Mouse (Mus musculus): ENCODE results near the gene Cul5.

Gene Cul5

DNA sequence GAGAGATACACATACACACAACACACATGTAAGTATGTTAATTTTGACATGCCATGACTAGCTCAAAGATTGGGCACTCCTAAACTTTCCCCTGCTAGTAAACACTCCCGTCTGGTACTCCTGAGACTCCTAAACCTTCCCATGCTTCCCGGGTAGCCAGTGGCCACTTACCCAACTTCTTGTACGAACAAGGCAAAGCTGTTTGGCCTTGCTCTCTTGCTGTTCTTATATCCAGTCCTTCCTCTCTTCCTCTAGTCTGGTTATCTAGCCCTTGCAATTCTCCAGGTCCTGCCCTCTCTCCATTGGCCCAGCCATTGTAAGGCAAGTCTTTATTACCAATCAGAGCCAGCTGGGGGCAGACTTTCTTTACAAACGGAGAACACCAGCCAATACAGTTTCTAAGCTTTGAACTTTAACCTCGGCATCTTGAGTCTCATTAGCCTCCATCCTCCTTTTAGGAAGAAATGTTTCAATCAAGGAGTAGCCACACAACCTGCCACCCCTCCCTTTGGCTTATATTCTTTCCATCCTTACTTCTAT lies at the start of gene Cul5:
Cul5 (minus strand) TSS at position 335 of the 540 bp plus-strand sequence.
- in situ Hi-C loops (cut with MboI, MseI), result loop anchor here (5.0 to 25.0 kb wide), 2 partner anchors 62 to 407 kb away; no protein-coding TSS in a partner anchor

GRCm38 (mm10) chr9:53705992-53706696 lies 36.3 kb upstream of the Cul5 start, which contains the start of gene Rab39:
Rab39 (minus strand) TSS chr9:53706232.
- in situ Hi-C loops (cut with MboI, MseI), result no loop called here

DNA sequence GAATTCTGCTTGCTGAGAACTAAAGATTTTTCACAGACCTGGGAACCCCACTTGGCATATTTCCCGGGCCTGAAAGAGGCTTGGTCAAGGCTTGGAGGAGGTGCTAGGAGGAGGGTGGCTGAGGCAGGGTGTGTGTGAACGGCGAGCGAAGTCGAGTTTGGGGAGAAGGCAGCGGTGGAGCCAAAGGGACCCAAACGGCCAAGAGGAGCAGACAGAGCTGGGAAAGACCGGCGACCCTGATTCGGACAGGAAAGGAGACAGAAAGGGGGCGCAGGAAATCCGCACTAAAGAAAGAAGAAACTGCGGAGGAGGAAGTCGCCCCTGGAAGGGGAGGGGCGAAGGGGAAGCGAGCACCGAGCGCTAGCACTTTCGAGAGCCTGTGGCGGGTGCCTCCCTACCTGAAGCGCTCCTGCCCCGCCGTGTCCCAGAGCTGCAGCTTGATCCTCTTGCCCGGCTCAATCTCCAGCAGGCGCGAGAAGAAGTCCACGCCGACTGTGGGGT lies 35.7 kb upstream of the Cul5 start:
- in situ Hi-C loops (cut with MboI, MseI), result no loop called here

DNA sequence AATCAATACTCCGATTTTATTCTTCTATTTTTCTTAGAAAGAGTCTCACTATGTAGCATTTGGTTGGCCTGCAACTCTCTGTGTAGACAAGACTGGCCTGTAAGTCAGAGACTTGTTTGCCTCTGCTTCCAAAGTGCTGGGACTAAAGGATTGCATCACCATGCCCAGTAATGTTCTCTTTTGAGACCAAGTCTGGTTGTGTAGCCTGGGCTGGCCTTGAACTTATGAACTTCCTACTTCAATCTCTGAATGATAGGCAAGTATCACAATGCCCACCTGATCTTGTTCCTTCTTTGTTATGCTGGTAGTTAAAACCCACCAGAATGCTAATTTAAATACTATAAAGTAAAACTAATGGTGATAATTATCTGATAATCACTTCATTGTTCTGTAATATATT lies 33.2 kb upstream of the Cul5 start:
- in situ Hi-C loops (cut with MboI, MseI), result no loop called here

DNA sequence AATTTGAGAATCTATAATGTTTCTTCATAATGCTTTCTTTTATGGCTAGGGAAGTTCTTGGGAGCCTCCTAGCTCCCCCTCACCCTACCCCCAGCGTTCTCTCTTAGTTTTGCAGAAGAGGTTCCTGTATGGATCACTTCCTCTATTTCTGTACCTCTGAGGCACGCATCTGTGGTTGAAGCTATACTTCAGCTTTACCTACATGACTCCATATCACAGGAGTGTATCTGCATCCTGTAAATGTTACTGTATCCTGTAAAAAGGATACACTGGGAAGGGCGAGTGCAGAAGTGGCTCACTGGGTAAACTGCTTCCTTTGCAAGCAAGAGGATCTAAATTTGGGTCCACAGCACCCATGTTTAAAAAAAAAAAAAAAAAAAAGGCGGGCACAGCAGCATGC lies 30.7 kb upstream of the Cul5 start:
- in situ Hi-C loops (cut with MboI, MseI), result no loop called here

DNA sequence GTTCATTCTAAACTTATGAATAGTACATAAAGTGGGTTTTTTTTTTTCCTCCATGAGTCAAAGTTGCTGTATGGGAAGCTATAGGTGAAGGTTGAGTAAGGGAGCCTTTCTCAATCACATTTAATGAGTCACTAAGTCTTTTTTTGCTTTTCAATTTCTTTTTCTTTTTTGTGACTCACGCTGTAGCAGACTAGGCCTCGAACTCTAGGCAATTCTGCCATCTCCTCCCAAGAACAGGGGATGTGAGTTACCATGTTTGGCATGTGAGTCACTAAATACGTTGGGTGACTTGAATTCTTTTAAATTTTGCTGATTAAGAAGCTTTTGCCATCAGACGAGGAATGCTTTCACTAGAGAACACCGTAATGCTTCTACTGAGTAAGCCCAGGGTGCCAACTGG lies 26.0 kb upstream of the Cul5 start:
- in situ Hi-C loops (cut with MboI, MseI), result no loop called here

- in situ Hi-C loops (cut with MboI, MseI), result no loop called here
Observed at GRCm38 (mm10) chr9:53693718-53694117, 23.9 kb upstream of the Cul5 start.

DNA sequence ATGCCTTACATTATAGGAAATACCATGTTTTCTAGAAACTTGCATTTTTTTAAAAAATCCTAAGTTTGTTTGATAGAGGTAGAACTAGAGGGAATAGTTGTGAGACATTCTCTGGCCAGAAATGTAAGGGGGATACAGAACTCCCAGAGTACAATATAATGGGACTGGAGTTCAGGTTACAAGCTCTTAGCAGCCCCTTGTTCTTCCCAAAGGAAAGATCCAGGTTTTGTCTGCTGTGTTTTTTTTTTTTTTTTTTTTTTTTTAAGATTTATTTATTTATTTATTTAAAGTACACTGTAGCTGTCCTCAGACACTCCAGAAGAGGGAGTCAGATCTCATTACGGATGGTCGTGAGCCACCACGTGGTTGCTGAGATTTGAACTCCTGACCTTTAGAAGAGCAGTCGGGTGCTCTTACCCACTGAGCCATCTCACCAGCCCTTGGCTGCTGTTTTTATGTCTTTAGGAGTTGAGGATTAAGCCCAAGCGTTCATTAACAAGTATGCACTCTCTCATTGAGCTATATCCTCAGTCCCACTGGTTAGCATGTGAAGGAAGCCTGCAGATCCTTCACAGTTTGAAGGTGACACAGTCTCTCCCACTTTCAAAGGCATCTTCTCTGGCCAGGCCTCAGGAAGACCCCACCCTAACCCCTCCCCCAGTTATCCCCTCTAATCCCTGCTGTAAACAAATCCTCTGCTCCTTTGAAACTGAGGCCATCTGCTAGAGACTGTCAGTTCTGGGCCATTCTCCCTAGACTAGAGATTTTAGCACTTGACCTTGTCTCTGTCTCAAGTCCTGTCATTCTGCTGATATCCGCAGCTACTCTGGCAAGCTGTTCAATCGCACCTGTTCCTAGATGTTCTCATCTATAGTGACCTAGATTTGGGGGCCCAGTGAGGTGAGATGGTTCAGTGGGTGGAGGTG lies 22.2 kb upstream of the Cul5 start:
- in situ Hi-C loops (cut with MboI, MseI), result no loop called here

GRCm38 (mm10) chr9:53680851-53681250 lies 11.0 kb upstream of the Cul5 start:
- in situ Hi-C loops (cut with MboI, MseI), result no loop called here

GRCm38 (mm10) chr9:53676921-53677320 lies 7.1 kb upstream of the Cul5 start:
- in situ Hi-C loops (cut with MboI, MseI), result no loop called here

DNA sequence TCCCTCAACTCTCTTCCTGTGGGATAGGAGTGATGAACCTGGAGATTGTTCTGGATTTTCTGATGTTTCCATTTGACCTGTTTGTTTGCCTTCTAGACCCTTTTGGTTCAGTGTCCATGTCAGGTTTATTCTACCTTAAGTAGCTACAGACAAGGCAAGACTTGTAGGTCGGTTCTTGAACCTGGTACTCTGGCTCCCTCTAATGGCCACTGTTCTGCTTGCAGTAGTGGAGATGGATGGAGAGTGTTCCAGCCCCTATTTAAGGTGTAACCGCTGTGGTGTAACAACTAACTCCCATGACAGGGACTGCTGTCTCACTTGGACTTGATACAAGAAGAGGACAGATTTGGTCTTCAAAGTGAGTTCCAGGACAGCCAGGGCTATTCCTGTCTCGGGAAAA lies 3.8 kb upstream of the Cul5 start:
- in situ Hi-C loops (cut with MboI, MseI), result loop anchor here (25.0 kb wide), 1 partner anchor 411 kb away; no protein-coding TSS in a partner anchor

DNA sequence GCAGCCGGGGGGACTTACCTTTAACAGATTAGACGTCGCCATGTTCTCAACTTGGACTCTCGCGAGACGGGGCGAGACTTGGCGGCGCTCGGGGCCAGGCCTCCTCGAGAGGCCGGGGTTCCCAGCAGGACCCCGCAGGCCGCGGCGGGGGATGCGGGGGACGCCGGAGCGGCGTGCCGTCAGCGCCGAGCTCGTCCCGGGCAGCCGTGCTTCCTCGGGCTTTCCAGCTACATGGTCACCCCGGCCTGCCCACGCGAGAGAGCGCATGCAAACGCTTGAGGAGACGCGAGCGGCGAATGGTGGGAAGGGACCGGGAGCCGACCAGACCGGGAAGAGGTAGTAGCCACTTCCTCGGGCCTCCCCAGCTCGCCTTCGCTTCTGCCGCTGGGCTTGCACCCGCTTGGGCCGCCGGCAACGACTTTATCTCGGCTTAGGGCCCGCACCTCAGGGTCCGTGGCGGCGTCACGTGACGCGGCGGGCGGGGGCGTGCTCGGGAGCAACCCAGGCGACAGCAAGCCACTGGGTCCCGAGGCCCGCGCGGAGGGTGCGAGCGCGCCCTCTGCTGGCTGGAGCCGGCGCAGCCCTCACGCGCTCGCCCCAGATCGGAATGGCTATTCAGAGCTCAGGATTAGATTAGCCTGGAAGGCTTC lies 2.7 kb downstream of the Cul5 start:
- in situ Hi-C loops (cut with MboI, MseI), result loop anchor here (5.0 to 25.0 kb wide), 2 partner anchors 60 to 405 kb away; no protein-coding TSS in a partner anchor

GRCm38 (mm10) chr9:53666665-53667019 lies 3.2 kb downstream of the Cul5 start:
- in situ Hi-C loops (cut with MboI, MseI), result loop anchor here (5.0 to 25.0 kb wide), 2 partner anchors 59 to 404 kb away; no protein-coding TSS in a partner anchor

DNA sequence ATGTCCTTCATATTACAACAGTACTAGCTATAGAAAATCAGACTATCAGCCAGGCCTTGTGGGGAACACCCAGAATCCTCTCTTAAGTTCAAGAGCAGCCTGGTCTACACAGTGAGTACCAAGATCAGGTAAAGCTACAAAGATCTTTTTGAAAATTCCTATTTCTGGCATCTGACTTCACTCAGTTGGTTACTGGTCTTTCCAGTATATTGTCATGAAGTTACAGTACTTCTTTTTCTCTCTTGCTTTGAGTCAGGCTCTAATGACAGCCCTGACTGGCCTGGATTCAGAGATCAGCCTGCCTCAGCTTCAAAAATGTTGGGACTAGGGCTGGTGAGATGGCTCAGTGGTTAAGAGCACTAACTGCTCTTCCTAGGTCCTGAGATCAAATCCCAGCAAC lies 4.4 kb downstream of the Cul5 start:
- in situ Hi-C loops (cut with MboI, MseI), result loop anchor here (5.0 to 25.0 kb wide), 2 partner anchors 58 to 403 kb away; no protein-coding TSS in a partner anchor

GRCm38 (mm10) chr9:53664819-53665218 lies 5.0 kb downstream of the Cul5 start:
- in situ Hi-C loops (cut with MboI, MseI), result loop anchor here (5.0 to 25.0 kb wide), 2 partner anchors 58 to 403 kb away; no protein-coding TSS in a partner anchor

DNA sequence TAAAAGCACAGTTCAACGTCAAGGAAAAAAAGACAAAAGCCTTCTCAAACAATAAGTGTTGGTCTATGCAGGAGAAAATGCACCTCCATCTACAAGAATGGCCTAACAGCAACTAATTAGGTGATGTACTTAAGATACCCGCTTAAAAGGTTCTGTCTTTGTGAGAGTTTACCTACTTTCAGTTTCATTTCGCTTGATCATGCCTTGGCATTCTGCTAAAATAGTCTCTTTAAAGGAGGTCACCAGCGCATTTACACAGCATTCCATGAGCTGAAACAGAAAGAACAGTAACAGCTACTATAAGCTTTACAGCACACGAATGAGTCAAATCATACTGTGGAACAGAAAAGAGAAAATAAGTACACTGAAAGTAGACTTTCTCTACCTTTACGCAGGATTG lies 35.0 kb downstream of the Cul5 start:
- in situ Hi-C loops (cut with MboI, MseI), result loop anchor here (5.0 kb wide), 1 partner anchor 67 kb away; no protein-coding TSS in a partner anchor

DNA sequence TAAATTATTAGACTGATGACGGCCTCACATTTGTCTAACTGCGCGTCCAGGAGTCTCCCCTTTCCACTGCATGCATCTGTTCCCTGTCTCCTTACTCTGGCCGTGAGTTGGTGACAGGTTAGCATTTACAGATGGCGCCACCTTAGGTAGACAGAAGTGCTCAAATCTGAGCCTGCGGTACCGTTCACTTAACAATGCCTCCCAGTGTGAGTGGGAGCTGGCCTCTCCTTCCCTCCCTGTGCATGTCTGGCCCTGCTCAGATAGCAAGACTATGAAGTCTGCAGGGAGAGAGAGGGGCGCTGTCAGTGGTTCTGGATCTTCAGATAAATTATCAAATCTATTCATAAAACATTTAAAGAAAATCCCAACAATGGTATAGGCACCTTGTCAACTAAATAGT lies 54.6 kb downstream of the Cul5 start:
- in situ Hi-C loops (cut with MboI, MseI), result no loop called here

DNA sequence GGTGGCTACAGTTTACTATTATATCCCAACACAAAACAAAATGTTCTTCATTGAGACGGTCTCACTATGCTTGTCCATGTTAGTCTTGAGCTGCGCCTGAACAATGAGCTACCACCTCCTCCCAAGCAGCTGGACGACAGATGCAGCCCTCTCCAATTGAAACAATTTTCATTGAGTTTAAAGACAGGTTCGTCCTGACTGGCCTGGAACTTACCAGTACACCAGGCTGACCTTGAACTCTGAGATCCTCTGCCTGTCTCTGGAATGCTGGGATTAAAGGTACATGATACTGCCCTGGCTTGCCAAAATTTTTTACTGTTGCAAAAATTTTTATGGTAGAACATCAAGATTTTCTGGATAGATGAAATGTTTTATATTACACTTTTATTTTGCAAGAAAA lies 55.5 kb downstream of the Cul5 start:
- in situ Hi-C loops (cut with MboI, MseI), result no loop called here

DNA sequence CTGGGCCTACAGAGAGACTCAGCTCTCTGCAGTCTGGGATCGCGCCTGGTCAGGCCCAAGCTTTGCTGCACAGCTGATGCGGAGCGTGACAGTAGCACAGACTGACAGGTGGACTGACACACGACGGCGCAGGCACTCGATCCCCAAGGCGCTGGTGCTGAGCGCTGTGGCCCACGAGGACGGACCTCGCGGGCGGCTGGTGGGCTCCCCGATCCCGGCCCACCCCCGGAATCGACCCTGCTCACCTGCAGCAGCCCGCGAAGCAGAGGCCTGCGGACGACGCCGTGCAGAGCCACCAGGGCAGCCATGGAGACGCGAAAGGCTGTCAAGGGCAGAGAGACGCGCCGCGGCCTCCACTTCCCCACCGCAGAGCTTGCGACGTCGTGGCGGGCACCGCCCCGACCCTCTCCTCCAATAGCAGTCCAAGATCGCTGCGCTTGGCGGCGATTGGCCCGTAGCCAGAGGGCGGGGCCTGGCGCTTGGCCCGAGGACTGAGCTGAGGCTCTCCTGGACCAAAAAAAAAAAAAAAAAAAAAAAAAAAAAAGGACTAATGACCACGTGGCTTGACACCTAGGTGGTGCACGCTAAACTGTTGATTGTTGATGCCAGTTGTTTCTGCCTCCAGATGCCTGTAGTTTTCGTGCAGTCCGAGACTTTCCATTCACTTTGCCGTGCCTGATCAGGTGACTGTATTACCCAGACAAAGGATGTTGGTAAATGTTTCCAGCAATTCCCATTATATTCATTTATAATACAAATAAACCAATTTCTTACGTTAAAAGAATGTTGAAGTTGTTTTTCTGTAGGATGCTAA lies 59.6 kb downstream of the Cul5 start, which contains the start of gene Acat1:
Acat1 (minus strand) TSS at position 415 of the 814 bp plus-strand sequence.
- in situ Hi-C loops (cut with MboI, MseI), result loop anchor here (5.0 kb wide), 1 partner anchor 57 kb away; no protein-coding TSS in a partner anchor

GRCm38 (mm10) chr9:53609306-53609967 lies 60.4 kb downstream of the Cul5 start:
- in situ Hi-C loops (cut with MboI, MseI), result loop anchor here (5.0 kb wide), 1 partner anchor 58 kb away; no protein-coding TSS in a partner anchor

Measured in T-helper 1 cell (primary cell).